Mouse (Mus musculus) kidney, postnatal 0 days (tissue): Measurements from ENCODE around the gene Cript. TPM values are rescaled to one million over a fixed set of nuclear protein-coding genes. Genes with fewer than 3 reads are reported as not detected.

Experiments used
- ATAC-seq: fragments of 200-750 bp; cut with Nextera tagmentation; replicated peaks from 2 replicates; pipeline ENCODE4 v1.8.0; 2017; ENCODE audit warnings: low read depth, moderate number of reproducible peaks, moderate TSS enrichment, moderate library complexity; ENCODE audit not compliant: low FRiP score
- DNase-seq: peaks from one replicate; pipeline ENCODE4 v3.0.0-alpha.2; 2016; ENCODE audit warnings: low spot score
- H3K27ac ChIP-seq: fragments of 300-500 bp; sonication (generic); 2 replicates; pipeline ENCODE4 v1.5.1; 2014; ENCODE audit warnings: mild to moderate bottlenecking
- H3K27me3 ChIP-seq: fragments of 300-500 bp; sonication (generic); 2 replicates; pipeline ENCODE4 v1.6.1; 2014; ENCODE audit warnings: low read length, mixed read lengths; ENCODE audit not compliant: insufficient read depth
- H3K36me3 ChIP-seq: fragments of 300-500 bp; sonication (generic); 2 replicates; pipeline ENCODE4 v1.6.1; 2014; ENCODE audit warnings: low read length, mixed read lengths; ENCODE audit not compliant: insufficient read depth
- H3K4me1 ChIP-seq: fragments of 300-500 bp; sonication (generic); replicated peaks from 2 replicates; pipeline ENCODE4 v1.6.1; 2014; ENCODE audit warnings: antibody characterized with exemption, low read length, mixed read lengths; ENCODE audit not compliant: insufficient read depth
- H3K4me2 ChIP-seq: fragments of 300-500 bp; sonication (generic); 2 replicates; pipeline ENCODE4 v1.6.1; 2014; ENCODE audit warnings: mild to moderate bottlenecking, low read length, moderate library complexity, mixed read lengths
- H3K4me3 ChIP-seq: fragments of 300-500 bp; sonication (generic); replicated peaks from 2 replicates; pipeline ENCODE4 v1.5.1; 2014; ENCODE audit warnings: low read depth, low read length
- H3K9ac ChIP-seq: fragments of 300-500 bp; sonication (generic); 2 replicates; pipeline ENCODE4 v1.6.1; 2014; ENCODE audit warnings: low read depth, low read length
- H3K9me3 ChIP-seq: fragments of 300-500 bp; sonication (generic); replicated peaks from 2 replicates; pipeline ENCODE4 v1.6.1; 2016; ENCODE audit warnings: low read length, inconsistent platforms, mixed read lengths
- CTCF ChIP-seq: IDR thresholded peaks from 2 replicates; pipeline ENCODE4 v1.5.1; 2016; ENCODE audit warnings: antibody characterized with exemption, low read depth, mild to moderate bottlenecking, moderate library complexity
- WGBS: fragments of 180-500 bp; shearing (Covaris S2); extraction: QIAGEN DNeasy Blood & Tissue Kit; methylation state at CpG from one replicate; pipeline ENCODE4 v1.1.7; 2014; 5-methylcytosine and 5-hydroxymethylcytosine counted together
- polyA plus RNA-seq: library from polyadenylated mRNA; unstranded; fragments of >200 nt; fragmentation: Nextera tagmentation; extraction: Ambion mirVana; gene quantifications from 2 replicates; pipeline ENCODE4 v1.2.1, GENCODE M21; 2015

Cript gene
- polyA plus RNA-seq, 1 experiment from 2014 or later: 177 TPM

DNA sequence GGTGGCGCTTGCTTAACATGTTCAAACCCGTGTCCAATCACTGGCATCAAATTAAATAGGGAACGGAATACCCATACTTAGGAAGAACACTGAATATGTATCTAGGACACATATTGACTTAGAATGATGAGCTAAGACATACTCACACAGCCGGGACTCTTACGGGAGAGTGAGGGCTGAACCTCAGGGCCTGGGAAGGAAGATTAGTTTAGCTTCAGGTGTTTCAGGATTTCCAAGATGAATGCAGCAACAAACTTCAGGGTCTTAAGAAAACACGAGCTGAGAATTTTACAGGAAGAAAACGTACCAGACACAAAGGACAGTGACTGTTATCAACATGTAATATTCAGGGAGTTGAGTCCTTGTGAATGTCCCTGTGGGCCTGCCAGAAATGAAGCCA lies 55.4 kb downstream of the Cript start:
- Histone ChIP-seq H3K27ac (no peak overlapping the region), H3K4me3 (no peak overlapping the region), H3K4me1 (no peaks in the 10 kb centered on the region), H3K4me2 (no peak overlapping the region), H3K27me3 (no peaks in the 10 kb centered on the region), H3K9me3 (no peaks in the 10 kb centered on the region), H3K9ac (no peak overlapping the region), H3K36me3 (no peaks in the 10 kb centered on the region)
- no peak for TF ChIP-seq CTCF
- ATAC-seq (no peak), DNase-seq (no peak)
- WGBS: 91% methylated on average over 7 of the region's 7 CpGs

DNA sequence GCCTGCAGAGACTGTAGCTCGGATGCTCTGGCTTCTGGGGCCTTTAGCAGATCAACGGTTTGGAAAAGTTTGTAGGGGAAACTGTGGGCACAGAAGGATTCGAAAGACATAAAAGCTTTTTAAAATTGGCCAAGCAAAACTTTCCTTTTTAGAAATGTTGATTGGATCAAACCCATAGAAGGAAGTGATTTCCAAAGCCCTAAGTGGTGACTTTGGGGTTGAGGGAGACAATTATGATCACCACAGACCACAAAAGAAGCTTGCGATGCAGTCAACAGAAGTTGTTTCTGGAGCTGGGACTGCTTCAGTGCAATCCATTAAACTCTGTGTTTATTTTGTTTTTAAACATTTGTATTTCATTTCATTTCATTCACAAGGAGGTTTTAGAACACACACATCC lies 57.2 kb downstream of the Cript start:
- H3K4me3 ChIP-seq: no peak overlapping the region
- no peaks in the 10 kb centered on the region for H3K9me3 ChIP-seq
- ATAC-seq (no peak), DNase-seq (no peak)
- no peaks in the 10 kb centered on the region for H3K4me1 ChIP-seq
- H3K27ac ChIP-seq: no peak overlapping the region
- H3K4me2 ChIP-seq: no peak overlapping the region
- TF ChIP-seq CTCF: no peak
- WGBS: 83% methylated on average over 4 of the region's 4 CpGs
- no peak overlapping the region for H3K9ac ChIP-seq
- H3K27me3 ChIP-seq: no peaks in the 10 kb centered on the region
- no peaks in the 10 kb centered on the region for H3K36me3 ChIP-seq

DNA sequence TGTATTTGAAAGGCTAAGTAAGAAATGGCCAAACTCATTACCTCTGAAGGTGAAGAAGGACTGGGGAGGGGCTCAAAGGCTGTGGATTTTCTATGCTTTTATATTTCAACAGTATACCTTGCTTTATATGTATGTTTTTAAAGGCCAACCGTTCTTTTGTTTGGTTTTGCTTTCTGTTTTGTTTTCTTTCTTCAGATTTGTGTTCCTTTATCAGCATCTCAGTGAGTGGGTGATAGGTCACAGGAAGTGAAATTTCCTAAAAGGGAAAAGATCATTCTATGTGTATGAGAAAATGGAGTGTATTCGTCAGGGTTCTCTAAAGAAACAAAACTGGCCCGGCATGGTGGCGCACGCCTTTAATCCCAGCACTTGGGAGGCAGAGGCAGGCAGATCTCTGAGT lies 58.3 kb downstream of the Cript start:
- 75% methylated on average over 5 of the region's 5 CpGs for WGBS
- no peak for TF ChIP-seq CTCF

More for the DNA sequence above, 58.3 kb downstream of the Cript start:
- no peak overlapping the region for H3K4me3 ChIP-seq
- no peaks in the 10 kb centered on the region for H3K9me3 ChIP-seq
- DNase-seq (no peak), ATAC-seq (no peak)
- H3K4me2 ChIP-seq: no peak overlapping the region
- H3K4me1 ChIP-seq: no peaks in the 10 kb centered on the region
- no peak overlapping the region for H3K27ac ChIP-seq
- no peaks in the 10 kb centered on the region for H3K36me3 ChIP-seq
- H3K27me3 ChIP-seq: no peaks in the 10 kb centered on the region
- H3K9ac ChIP-seq: no peak overlapping the region

Other genes starting within 250 kb of the Cript start
- not detected in 2 replicates for gene Tmem247, start 108.2 kb upstream of the Cript start, polyA plus RNA-seq
- gene Atp6v1e2, start 77.7 kb upstream of the Cript start, polyA plus RNA-seq: 0.14 TPM in 1 of 2 replicates, not detected in the other
- 12.7 and 13.0 TPM in 2 replicates for gene Rhoq, start 62.5 kb upstream of the Cript start, polyA plus RNA-seq
- gene Pigf, start 144 bp upstream of the Cript start, polyA plus RNA-seq: 48.4 and 48.7 TPM in 2 replicates
- 15.6 and 15.7 TPM in 2 replicates for gene Socs5, start 82.1 kb downstream of the Cript start, polyA plus RNA-seq
- 140 and 151 TPM in 2 replicates for gene Mcfd2, start 240.4 kb downstream of the Cript start, polyA plus RNA-seq